Mouse (Mus musculus) layer of hippocampus, adult 8-10 months (tissue): ENCODE measurements around the gene Hist1h4h. TPM values are rescaled to one million over a fixed set of nuclear protein-coding genes. Genes with fewer than 3 reads are reported as not detected.
"Not testable (repeated sequence)": the region's sequence is repeated elsewhere in the genome, so short reads cannot be mapped to it uniquely, and the experiment has no call there.

Source experiments
- DNase-seq, 2 experiments: peaks; one replicate each; pipeline ENCODE4 v3.0.0; 2022; ENCODE audit warnings: low spot score in 2 of 2
- microRNA-seq, 2 experiments: library from miRNA; unstranded; fragments of <30 nt; microRNA quantifications; one replicate each; pipeline ENCODE4 v1.2.0; 2022
- total RNA-seq, 4 experiments: library from RNA; stranded (reverse); gene quantifications; 2 replicates each; pipeline ENCODE4 v1.2.4; 2022

Gene Hist1h4h
- total RNA-seq, 4 experiments from 2014 or later, result 236 to 302 (median 261) TPM

DNA sequence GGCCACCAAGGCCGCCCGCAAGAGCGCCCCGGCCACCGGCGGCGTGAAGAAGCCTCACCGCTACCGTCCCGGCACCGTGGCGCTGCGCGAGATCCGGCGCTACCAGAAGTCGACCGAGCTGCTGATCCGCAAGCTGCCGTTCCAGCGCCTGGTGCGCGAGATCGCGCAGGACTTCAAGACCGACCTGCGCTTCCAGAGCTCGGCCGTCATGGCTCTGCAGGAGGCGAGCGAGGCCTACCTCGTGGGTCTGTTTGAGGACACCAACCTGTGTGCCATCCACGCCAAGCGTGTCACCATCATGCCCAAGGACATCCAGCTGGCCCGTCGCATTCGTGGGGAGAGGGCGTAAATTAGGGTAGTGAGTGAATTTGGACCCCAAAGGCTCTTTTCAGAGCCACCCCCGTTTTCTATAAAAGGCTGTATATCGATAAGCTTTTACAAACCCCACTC, 45.0 kb downstream of the Hist1h4h start:
- DNase-seq, result not testable (repeated sequence)

DNA sequence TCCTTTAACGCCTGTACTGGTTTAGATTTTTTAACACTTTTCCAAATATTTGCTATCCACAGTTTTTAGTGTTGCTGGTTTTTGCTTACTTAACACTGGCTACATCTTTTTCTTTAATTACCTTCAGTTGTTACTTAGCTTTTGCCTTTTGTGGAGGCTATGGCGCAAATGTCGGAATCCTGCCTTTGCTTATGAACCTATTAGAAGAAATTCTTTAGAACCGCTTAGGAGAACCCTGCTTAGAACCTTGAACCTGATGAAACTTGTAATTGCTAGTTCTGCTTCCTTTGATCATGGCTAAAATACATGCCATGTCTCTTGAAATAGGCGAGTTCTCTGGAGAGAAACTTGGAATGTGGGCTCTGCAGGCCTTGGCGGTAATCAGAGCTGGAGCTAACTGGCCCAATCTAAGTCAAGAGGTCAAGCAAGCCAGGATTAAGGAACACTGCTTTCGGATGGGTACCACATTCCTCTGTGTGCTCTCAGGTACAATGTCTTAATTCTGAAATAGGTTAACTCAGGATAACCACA, 45.6 kb downstream of the Hist1h4h start:
- DNase-seq, result no peak

DNA sequence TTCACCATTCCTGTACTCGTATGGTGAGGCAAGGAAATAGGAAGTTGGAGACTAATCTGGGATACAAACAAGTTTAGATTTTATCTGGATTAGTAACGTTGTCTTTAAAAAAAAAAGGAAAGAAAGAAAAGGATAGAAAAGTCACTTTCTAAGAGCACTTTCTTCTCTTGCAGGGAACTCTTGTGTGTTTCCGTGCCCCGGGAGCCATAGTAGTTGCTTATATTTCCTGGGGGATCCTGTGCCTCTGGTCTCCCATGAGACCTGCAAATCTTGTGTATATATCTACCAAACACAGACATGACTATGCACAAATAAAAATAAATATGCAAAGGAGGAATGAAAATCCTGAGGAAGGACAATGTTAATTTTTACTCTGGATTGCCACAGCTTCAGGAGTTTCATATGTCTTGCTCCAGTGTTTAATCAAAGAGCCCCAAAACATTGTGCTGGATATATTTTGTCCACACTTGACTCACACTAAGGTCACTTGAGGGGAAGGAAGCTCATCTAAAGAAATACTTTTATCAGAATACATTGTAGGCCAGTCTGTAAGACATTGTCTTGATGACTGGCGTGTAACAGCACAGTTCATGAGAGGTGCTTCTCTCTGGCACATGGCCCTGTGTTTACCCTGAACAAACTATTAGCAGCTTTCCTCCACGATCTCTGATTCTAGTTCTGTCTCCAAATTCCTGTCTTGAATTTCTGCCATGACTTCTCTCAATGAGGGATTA, 46.2 kb downstream of the Hist1h4h start:
- DNase-seq, result no peak

DNA sequence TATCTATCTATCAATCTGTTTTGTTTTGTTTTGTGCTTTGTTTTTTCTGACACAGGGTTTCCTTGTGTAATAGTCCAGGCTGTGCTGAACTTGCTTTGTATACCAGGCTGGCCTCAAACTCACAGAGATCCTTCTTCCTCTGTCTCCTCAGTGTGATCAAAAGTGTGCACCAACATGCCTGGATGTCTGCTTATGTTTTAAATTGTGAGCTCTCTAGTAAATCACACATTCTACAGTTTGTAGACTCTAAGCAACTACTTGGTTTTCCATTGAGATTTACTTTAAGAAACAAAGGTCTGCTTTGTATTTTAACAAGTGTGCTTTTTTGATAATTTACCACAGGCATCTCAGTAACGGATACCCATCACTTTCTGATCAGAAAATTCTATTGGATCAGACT, 47.0 kb downstream of the Hist1h4h start:
- DNase-seq, result no peak

Small RNA genes within 50 kb of the gene (microRNA-seq; reads per million reads assigned to microRNA genes)
- 0 reads per million in 2 experiments for gene Gm44297
- 0 reads per million in 2 experiments for gene Gm44359
- 0 reads per million in 2 experiments for gene Gm44394
- 0 reads per million in 2 experiments for gene n-TStga1

Other genes with a start within 250 kb of the Hist1h4h start
- gene Zfp322a, start 161.8 kb upstream of the Hist1h4h start, total RNA-seq, result 10 to 100 TPM; 26.0 to 33.5 (median 30.2) TPM
- 1 to 10 TPM; 8.0 to 9.0 (median 8.7) TPM for gene Abt1, start 107.2 kb upstream of the Hist1h4h start, total RNA-seq
- gene Btn1a1, start 65.1 kb upstream of the Hist1h4h start, total RNA-seq, result not detected
- 1 to 10 TPM in 2 of 4 experiments, under 1 TPM in 2; 0.80 to 1.9 (median 1.1) TPM for gene Btn2a2, start 42.2 kb upstream of the Hist1h4h start, total RNA-seq
- 1 to 10 TPM in 3 of 4 experiments, not detected in 1; 1.6 to 6.5 (median 1.8) TPM for gene Hist1h2af, start 2.9 kb downstream of the Hist1h4h start, total RNA-seq
- 1 to 10 TPM; 1.2 to 3.4 (median 2.2) TPM for gene Hist1h3g, start 4.4 kb downstream of the Hist1h4h start, total RNA-seq
- gene Hist1h2bh, start 12.3 kb downstream of the Hist1h4h start, total RNA-seq, result under 1 TPM; 0.34 to 0.73 (median 0.61) TPM
- 10 to 100 TPM; 12.5 to 15.7 (median 14.2) TPM for gene Hist1h3f, start 13.0 kb downstream of the Hist1h4h start, total RNA-seq
- 100 to 1,000 TPM; 104 to 155 (median 119) TPM for gene Hist1h4f, start 20.6 kb downstream of the Hist1h4h start, total RNA-seq
- 1 to 10 TPM; 2.5 to 3.3 (median 2.8) TPM for gene Hist1h1d, start 22.2 kb downstream of the Hist1h4h start, total RNA-seq
- 10 to 100 TPM; 34.8 to 43.2 (median 40.0) TPM for gene Hist1h3e, start 31.3 kb downstream of the Hist1h4h start, total RNA-seq
- 1 to 10 TPM; 3.3 to 7.7 (median 4.9) TPM for gene Hist1h2ae, start 40.2 kb downstream of the Hist1h4h start, total RNA-seq
- gene Hist1h2bg, start 40.3 kb downstream of the Hist1h4h start, total RNA-seq, result 10 to 100 TPM; 57.3 to 67.6 (median 60.8) TPM
- gene Hist1h2bf, start 43.1 kb downstream of the Hist1h4h start, total RNA-seq, result 10 to 100 TPM; 19.2 to 30.0 (median 24.4) TPM
- gene Hist1h2ad, start 43.3 kb downstream of the Hist1h4h start, total RNA-seq, result 10 to 100 TPM in 1 of 4 experiments, 1 to 10 TPM in 3; 3.0 to 11.0 (median 5.7) TPM
- gene Hist1h3d, start 44.7 kb downstream of the Hist1h4h start, total RNA-seq, result 10 to 100 TPM in 2 of 4 experiments, 1 to 10 TPM in 2; 8.2 to 11.5 (median 10.5) TPM
- 100 to 1,000 TPM; 106 to 128 (median 119) TPM for gene Hist1h4d, start 50.5 kb downstream of the Hist1h4h start, total RNA-seq
- gene Hist1h2be, start 90.1 kb downstream of the Hist1h4h start, total RNA-seq, result 10 to 100 TPM in 2 of 4 experiments, 1 to 10 TPM in 2; 7.9 to 10.8 (median 9.3) TPM
- 10 to 100 TPM; 36.1 to 50.5 (median 42.7) TPM for gene Hist1h1e, start 91.5 kb downstream of the Hist1h4h start, total RNA-seq
- 1 to 10 TPM; 1.4 to 3.1 (median 2.7) TPM for gene Hist1h2ac, start 152.9 kb downstream of the Hist1h4h start, total RNA-seq
- gene Hist1h2bc, start 153.1 kb downstream of the Hist1h4h start, total RNA-seq, result 10 to 100 TPM; 33.4 to 55.2 (median 44.8) TPM
- gene Hist1h1t, start 164.8 kb downstream of the Hist1h4h start, total RNA-seq, result under 1 TPM in 1 of 4 experiments, not detected in 3; 0.50 TPM
- 10 to 100 TPM; 71.6 to 90.3 (median 85.0) TPM for gene Hist1h4c, start 167.4 kb downstream of the Hist1h4h start, total RNA-seq
- 1 to 10 TPM; 3.9 to 9.4 (median 7.0) TPM for gene Hfe, start 179.8 kb downstream of the Hist1h4h start, total RNA-seq
- 10 to 100 TPM; 39.1 to 69.2 (median 53.5) TPM for gene Hist1h1c, start 207.8 kb downstream of the Hist1h4h start, total RNA-seq
- 1 to 10 TPM in 3 of 4 experiments, not detected in 1; 1.7 to 3.1 (median 2.7) TPM for gene Hist1h3c, start 214.6 kb downstream of the Hist1h4h start, total RNA-seq
- 10 to 100 TPM; 14.1 to 21.7 (median 16.7) TPM for gene Hist1h2bb, start 215.7 kb downstream of the Hist1h4h start, total RNA-seq
- 10 to 100 TPM; 18.6 to 28.1 (median 23.5) TPM for gene Hist1h2ab, start 220.1 kb downstream of the Hist1h4h start, total RNA-seq
- gene Hist1h3b, start 221.2 kb downstream of the Hist1h4h start, total RNA-seq, result 10 to 100 TPM in 2 of 4 experiments, 1 to 10 TPM in 2; 3.1 to 10.4 (median 8.0) TPM
- 10 to 100 TPM; 47.4 to 67.0 (median 59.9) TPM for gene Hist1h4b, start 226.0 kb downstream of the Hist1h4h start, total RNA-seq
- gene Hist1h4a, start 230.2 kb downstream of the Hist1h4h start, total RNA-seq, result 10 to 100 TPM; 31.9 to 42.9 (median 37.9) TPM
- 10 to 100 TPM; 22.7 to 39.9 (median 29.0) TPM for gene Hist1h3a, start 231.3 kb downstream of the Hist1h4h start, total RNA-seq
- 10 to 100 TPM; 12.6 to 19.3 (median 16.9) TPM for gene Hist1h1a, start 232.6 kb downstream of the Hist1h4h start, total RNA-seq
- gene Trim38, start 238.9 kb downstream of the Hist1h4h start, total RNA-seq, result not detected